Mouse (Mus musculus) neural tube, embryonic 11.5 days (tissue): ENCODE data around the gene Slc2a8. TPM values are rescaled to one million over a fixed set of nuclear protein-coding genes. Genes with fewer than 3 reads are reported as not detected.

Source experiments
- ATAC-seq: fragments of 200-750 bp; cut with Nextera tagmentation; 2 replicates; pipeline ENCODE4 v1.8.0; 2017; ENCODE audit warnings: moderate number of reproducible peaks, mild to moderate bottlenecking, moderate TSS enrichment, moderate library complexity; ENCODE audit not compliant: insufficient read depth, low FRiP score, low TSS enrichment
- DNase-seq: peaks from one replicate; pipeline ENCODE4 v3.0.0-alpha.2; 2015; ENCODE audit warnings: low spot score
- H3K27ac ChIP-seq: fragments of 300-500 bp; sonication (generic); 2 replicates; pipeline ENCODE4 v1.5.1; 2014; ENCODE audit warnings: low read depth, mild to moderate bottlenecking, low read length
- H3K27me3 ChIP-seq: fragments of 300-500 bp; sonication (generic); 2 replicates; pipeline ENCODE4 v1.6.1; 2014; ENCODE audit warnings: mild to moderate bottlenecking, low read length, mixed read lengths; ENCODE audit not compliant: control insufficient read depth, insufficient read depth
- H3K36me3 ChIP-seq: fragments of 300-500 bp; sonication (generic); 2 replicates; pipeline ENCODE4 v1.6.1; 2014; ENCODE audit warnings: mild to moderate bottlenecking, low read length, moderate library complexity, mixed read lengths; ENCODE audit not compliant: control insufficient read depth, insufficient read depth
- H3K4me1 ChIP-seq: fragments of 300-500 bp; sonication (generic); 2 replicates; pipeline ENCODE4 v1.6.1; 2014; ENCODE audit warnings: low read length, mixed read lengths; ENCODE audit not compliant: control insufficient read depth, insufficient read depth
- H3K4me2 ChIP-seq: fragments of 300-500 bp; sonication (generic); 2 replicates; pipeline ENCODE4 v1.6.1; 2014; ENCODE audit warnings: low read depth, mild to moderate bottlenecking, moderate library complexity
- H3K4me3 ChIP-seq: fragments of 300-500 bp; sonication (generic); 2 replicates; pipeline ENCODE4 v1.5.1; 2014; ENCODE audit warnings: low read depth, low read length
- H3K9ac ChIP-seq: fragments of 300-500 bp; sonication (generic); 2 replicates; pipeline ENCODE4 v1.6.1; 2014; ENCODE audit warnings: mild to moderate bottlenecking, low read length
- H3K9me3 ChIP-seq: fragments of 300-500 bp; sonication (generic); 2 replicates; pipeline ENCODE4 v1.6.1; 2016; ENCODE audit warnings: low read length; ENCODE audit not compliant: control insufficient read depth
- WGBS: fragments of 180-500 bp; shearing (Covaris S2); extraction: QIAGEN DNeasy Blood & Tissue Kit; methylation state at CpG from one replicate; pipeline ENCODE4 v1.1.7; 2014; 5-methylcytosine and 5-hydroxymethylcytosine counted together
- polyA plus RNA-seq: library from polyadenylated mRNA; unstranded; fragments of >200 nt; fragmentation: Nextera tagmentation; extraction: Ambion mirVana; gene quantifications from 2 replicates; pipeline ENCODE4 v1.2.1, GENCODE M21; 2014

The Slc2a8 gene
- polyA plus RNA-seq, 1 experiment from 2014 or later, result 13.3 TPM

DNA sequence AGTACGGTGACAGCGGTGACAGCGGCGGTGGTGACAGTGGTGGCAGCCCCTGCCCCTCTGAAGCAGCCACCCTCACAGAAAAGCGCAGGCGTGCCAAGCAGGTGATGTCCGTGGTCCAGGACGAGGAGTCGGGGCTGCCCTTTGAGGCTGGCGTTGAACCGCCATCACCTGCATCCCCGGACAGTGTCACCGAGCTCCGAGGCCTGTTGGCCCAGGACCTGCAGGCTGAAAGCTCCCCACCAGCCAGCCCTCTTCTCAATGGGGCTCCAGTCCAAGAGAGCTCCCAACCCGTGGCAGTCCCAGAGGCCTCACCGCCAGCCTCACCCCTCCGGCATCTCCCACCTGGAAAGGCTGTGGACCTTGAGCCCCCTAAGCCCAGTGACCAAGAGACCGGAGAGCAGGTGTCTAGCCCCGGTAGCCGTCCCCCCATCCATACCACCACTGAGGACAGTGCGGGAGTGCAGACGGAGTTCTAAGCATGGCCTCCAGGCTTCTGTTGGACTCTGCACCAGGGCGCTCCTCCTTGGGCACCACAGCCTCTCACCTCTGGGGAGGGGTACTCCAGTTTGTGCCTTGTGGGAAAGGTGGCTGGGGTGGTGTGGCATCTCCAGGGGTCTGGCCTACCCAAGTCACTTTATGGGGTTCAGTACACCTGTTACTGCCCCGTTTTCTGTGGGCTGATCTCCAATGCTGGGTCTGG lies 58.2 kb downstream of the Slc2a8 start:
- ATAC-seq (no peak), DNase-seq (no peak)
- no peak overlapping the region for H3K4me2 ChIP-seq
- H3K9me3 ChIP-seq, result no peaks in the 10 kb centered on the region
- H3K27ac ChIP-seq, result no peak overlapping the region
- H3K4me3 ChIP-seq, result no peak overlapping the region
- H3K36me3 ChIP-seq, result peaks cover 17% of the 10 kb centered on the region; the same call in 1 of the 2 replicates
- H3K4me1 ChIP-seq, result no peaks in the 10 kb centered on the region
- WGBS, result 91% methylated on average over 24 of the region's 24 CpGs
- no peak overlapping the region for H3K9ac ChIP-seq
- no peaks in the 10 kb centered on the region for H3K27me3 ChIP-seq

Other genes starting within 250 kb of the Slc2a8 start
- gene 6330409D20Rik, start 241.1 kb downstream of the Slc2a8 start, polyA plus RNA-seq, result 2.1 and 2.2 TPM in 2 replicates
- gene Tor2a, start 224.8 kb downstream of the Slc2a8 start, polyA plus RNA-seq, result 59.7 and 63.1 TPM in 2 replicates
- 0.27 and 1.1 TPM in 2 replicates for gene Ttc16, start 206.4 kb downstream of the Slc2a8 start, polyA plus RNA-seq
- 3.4 and 3.6 TPM in 2 replicates for gene Ptrh1, start 206.3 kb downstream of the Slc2a8 start, polyA plus RNA-seq
- gene Cfap157, start 197.7 kb downstream of the Slc2a8 start, polyA plus RNA-seq, result 0.87 TPM in 1 of 2 replicates, not detected in the other
- 74.0 and 89.9 TPM in 2 replicates for gene Stxbp1, start 134.8 kb downstream of the Slc2a8 start, polyA plus RNA-seq
- gene Fam129b, start 106.0 kb downstream of the Slc2a8 start, polyA plus RNA-seq, result 17.0 and 17.2 TPM in 2 replicates
- gene Rpl12, start 20.5 kb downstream of the Slc2a8 start, polyA plus RNA-seq, result 147 and 152 TPM in 2 replicates
- gene Lrsam1, start 20.5 kb downstream of the Slc2a8 start, polyA plus RNA-seq, result 10.2 and 12.6 TPM in 2 replicates
- 13.3 and 14.5 TPM in 2 replicates for gene Garnl3, start 149.6 kb upstream of the Slc2a8 start, polyA plus RNA-seq
- gene Angptl2, start 234.0 kb upstream of the Slc2a8 start, polyA plus RNA-seq, result 23.9 and 26.5 TPM in 2 replicates